Comparison of ENCODE assay signal across 8 mouse cellular contexts in the genomic region with DNA sequence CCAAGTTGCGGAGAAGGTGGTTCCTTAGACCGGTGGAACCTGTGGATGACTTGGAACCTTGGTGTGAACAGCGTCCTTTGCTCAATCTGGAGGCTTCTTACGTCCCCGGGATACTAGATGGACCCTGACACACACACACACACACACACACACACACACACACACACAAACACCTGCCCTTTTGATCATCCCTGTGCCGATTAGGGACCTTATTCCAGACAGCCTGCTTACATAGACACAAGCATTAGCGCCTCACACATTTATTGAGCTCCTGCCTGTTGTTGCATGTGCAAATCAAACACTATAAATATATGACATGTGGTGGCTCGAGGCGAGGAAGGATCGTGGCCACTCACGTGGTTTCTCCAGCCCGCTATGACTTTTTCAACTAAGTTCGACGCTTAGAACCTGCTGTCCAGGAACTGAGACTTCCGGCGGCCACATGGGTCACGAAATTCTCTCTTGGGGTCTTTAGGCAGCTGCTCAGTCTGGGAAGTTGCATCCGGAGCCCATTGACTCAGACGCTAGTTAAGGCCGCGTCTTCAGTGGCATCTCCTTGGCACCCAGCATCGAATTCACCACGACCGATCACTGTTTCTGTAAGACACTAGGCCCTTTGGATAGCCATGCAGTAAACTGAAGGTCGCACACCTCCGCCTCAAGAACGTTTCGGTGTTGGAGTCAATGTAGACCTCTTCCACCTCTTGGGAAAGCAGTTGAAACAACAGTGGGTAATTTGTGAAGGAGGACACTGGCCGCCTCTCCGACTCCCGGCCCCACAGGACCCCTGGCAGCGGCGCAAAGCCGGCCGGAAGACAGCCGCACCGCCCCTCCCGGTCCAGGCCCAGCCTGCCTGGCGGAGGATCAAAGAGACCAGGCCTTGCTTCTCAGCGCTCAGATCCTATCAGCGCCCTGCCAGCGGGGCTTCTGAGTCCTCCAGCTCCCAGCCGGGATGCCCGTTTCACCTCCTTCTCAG. TPM values are rescaled to one million over a fixed set of nuclear protein-coding genes. Genes with fewer than 3 reads are reported as not detected.
DNase-seq lines count a peak whose midpoint lies in the region; ATAC-seq and TF ChIP-seq lines count a peak whose summit lies in the region.

No protein-coding gene starts in this region.

- DNase-seq in adrenal gland, adult (ENCODE audit: inconsistent age in 2 of 2, low spot score in 1 of 2) = peak; percentile 88 to 93
- peak; percentile 57 to 65 for DNase-seq in heart, postnatal 36 days
- DNase-seq in kidney, postnatal 4 days = peak; percentile 85 to 91
- peak; percentile 56 for DNase-seq in mesoderm, embryonic 11.5 days (ENCODE audit: low read depth, low spot score)
- DNase-seq in spleen, adult 12 weeks (ENCODE audit: low spot score) = no peak

- H3K4me3 ChIP-seq in E14TG2a.4 (replicated peaks; ENCODE audit: low read length) = peak overlapping the region; percentile 67
- peak overlapping the region; percentile 61 for H3K4me3 ChIP-seq in forebrain, embryonic 13.5 days
- H3K4me3 ChIP-seq in stomach, embryonic 16.5 days (replicated peaks; ENCODE audit: low read length) = peak overlapping the region; percentile 65

- peaks cover 68% of the 10 kb centered on the region for H3K4me1 ChIP-seq in E14TG2a.4 (replicated peaks; ENCODE audit: low read depth, low read length)
- H3K4me1 ChIP-seq in forebrain, embryonic 13.5 days = peaks cover 38% of the 10 kb centered on the region
- peaks cover 30% of the 10 kb centered on the region; the same call in 1 of the 2 replicates for H3K4me1 ChIP-seq in stomach, embryonic 16.5 days (ENCODE audit: control insufficient read depth, insufficient read depth, low read length)

- H3K4me2 ChIP-seq in forebrain, embryonic 13.5 days = peak overlapping the region; percentile 91
- H3K4me2 ChIP-seq in stomach, embryonic 16.5 days (ENCODE audit: low read depth, low read length) = peak overlapping the region; percentile 99

- WGBS in forebrain, embryonic 13.5 days = 7% methylated on average over 44 of the region's 44 CpGs
- 11% methylated on average over 44 of the region's 44 CpGs for WGBS in stomach, embryonic 16.5 days

- H3K9ac ChIP-seq in forebrain, embryonic 13.5 days = no peak overlapping the region
- H3K9ac ChIP-seq in stomach, embryonic 16.5 days (ENCODE audit: low read length) = peak overlapping the region; percentile 81; the same call in 1 of the 2 replicates

- ATAC-seq in forebrain, embryonic 13.5 days = peak; percentile 52
- peak; percentile 45; the same call in 1 of the 2 replicates for ATAC-seq in stomach, embryonic 16.5 days (ENCODE audit: insufficient read depth, low FRiP score)

- peaks cover 31% of the 10 kb centered on the region for H3K36me3 ChIP-seq in E14TG2a.4 (ENCODE audit: insufficient read depth, low read length)
- no peaks in the 10 kb centered on the region for H3K36me3 ChIP-seq in forebrain, embryonic 13.5 days (ENCODE audit: poor library complexity, severe bottlenecking)
- H3K36me3 ChIP-seq in stomach, embryonic 16.5 days (ENCODE audit: control insufficient read depth, insufficient read depth, low read length) = no peaks in the 10 kb centered on the region

- H3K9me3 ChIP-seq in E14TG2a.4 (ENCODE audit: low read length) = no peaks in the 10 kb centered on the region
- no peaks in the 10 kb centered on the region for H3K9me3 ChIP-seq in forebrain, embryonic 13.5 days (replicated peaks)
- no peaks in the 10 kb centered on the region for H3K9me3 ChIP-seq in stomach, embryonic 16.5 days (replicated peaks; ENCODE audit: control insufficient read depth, low read length)

- H3K27ac ChIP-seq in forebrain, embryonic 13.5 days = no peak overlapping the region
- no peak overlapping the region for H3K27ac ChIP-seq in stomach, embryonic 16.5 days (ENCODE audit: low read length)

- no peak for TF ChIP-seq CTCF in E14TG2a.4 (conservative IDR thresholded peaks at IDR 0.05; ENCODE audit: low read length)

- intact Hi-C loops in heart, postnatal 36 days (cut with DNase I) = no loop called here

- H3K27me3 ChIP-seq in E14TG2a.4 (ENCODE audit: insufficient read depth, low read length) = peaks cover 30% of the 10 kb centered on the region
- peaks cover 52% of the 10 kb centered on the region for H3K27me3 ChIP-seq in forebrain, embryonic 13.5 days
- no peaks in the 10 kb centered on the region for H3K27me3 ChIP-seq in stomach, embryonic 16.5 days (ENCODE audit: control insufficient read depth, insufficient read depth, low read length)

RNA-seq across cellular contexts. Expression of a gene that starts 1.1 kb away (rescaled TPM):
- 2.2 and 2.3 TPM in 2 replicates for polyA plus RNA-seq in forebrain, embryonic 13.5 days (2015; fragmentation: Nextera tagmentation; extraction: Ambion mirVana)
- total RNA-seq in heart, postnatal 36 days (2021) = 1 to 10 TPM in 1 of 2 experiments, under 1 TPM in 1; 0.65 to 1.2 TPM
- 2.8 TPM in 2 replicates for polyA plus RNA-seq in stomach, embryonic 16.5 days (2015; fragmentation: Nextera tagmentation; extraction: Ambion mirVana)

RNA-seq across cellular contexts. Expression of a gene that starts 52.1 kb away (rescaled TPM):
- polyA plus RNA-seq in forebrain, embryonic 13.5 days (2015; fragmentation: Nextera tagmentation; extraction: Ambion mirVana) = 1,072 and 1,145 TPM in 2 replicates
- total RNA-seq in heart, postnatal 36 days (2021) = 100 to 1,000 TPM; 241 to 246 TPM
- polyA plus RNA-seq in stomach, embryonic 16.5 days (2015; fragmentation: Nextera tagmentation; extraction: Ambion mirVana) = 650 and 654 TPM in 2 replicates
